ENCODE assay signal across 16 mouse cellular contexts in the genomic region with DNA sequence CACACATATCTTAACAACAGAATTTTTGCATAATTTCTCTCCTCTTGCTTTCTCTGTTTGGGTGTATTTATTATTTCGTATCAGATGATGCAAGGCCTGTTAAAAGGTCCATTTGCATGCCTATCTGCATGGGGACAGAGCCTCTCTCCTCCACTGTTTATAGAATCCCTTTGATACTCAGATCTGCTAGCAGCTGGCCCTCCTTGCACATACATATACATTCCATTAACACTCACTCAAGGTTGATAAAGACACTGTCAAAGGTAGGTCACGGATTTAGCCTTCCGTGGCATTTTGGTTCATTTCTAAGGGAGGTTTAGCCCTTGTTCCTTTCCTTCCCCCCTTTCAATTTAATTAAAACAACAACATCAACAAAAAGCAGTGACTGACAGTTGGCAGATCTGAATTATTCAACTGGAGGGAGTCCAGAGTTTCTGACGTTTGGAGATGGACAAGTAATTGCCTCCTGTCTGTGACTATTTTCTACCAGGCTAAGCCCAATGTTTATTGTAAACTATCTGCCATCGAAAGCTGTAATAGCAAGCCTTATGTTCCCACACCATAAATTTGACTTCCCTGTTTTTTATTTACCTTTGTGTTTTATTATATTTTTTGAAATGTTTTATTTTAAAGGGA. TPM values are rescaled to one million over a fixed set of nuclear protein-coding genes. Genes with fewer than 3 reads are reported as not detected.
DNase-seq lines count a peak whose midpoint lies in the region; ATAC-seq lines count a peak whose summit lies in the region.
"Had no signal": no experiment of that assay in that cellular context is flagged by ENCODE, and none has a peak within 500 bp of the region (broad histone marks: within the 10 kb centered on the region; RNA-seq: fewer than 3 reads in every experiment).

No protein-coding gene starts in this region.

- no peak overlapping the region for H3K4me3 ChIP-seq in forebrain, embryonic 12.5 days (replicated peaks)
- no peak overlapping the region for H3K4me3 ChIP-seq in forebrain, embryonic 11.5 days (ENCODE audit: low read depth, low read length)
- no peak overlapping the region for H3K4me3 ChIP-seq in heart, embryonic 16.5 days (ENCODE audit: low read length)
- H3K4me3 ChIP-seq in lung, embryonic 16.5 days (ENCODE audit: low read length): no peak overlapping the region
- H3K4me3 ChIP-seq in midbrain, embryonic 15.5 days: no peak overlapping the region
- H3K4me3 ChIP-seq: limb, embryonic 10.5 days; liver, embryonic 13.5 days had no signal

- H3K9ac ChIP-seq in forebrain, embryonic 12.5 days: no peak overlapping the region
- H3K9ac ChIP-seq in forebrain, embryonic 11.5 days (ENCODE audit: low read length): no peak overlapping the region
- no peak overlapping the region for H3K9ac ChIP-seq in heart, embryonic 16.5 days (ENCODE audit: low read length)
- H3K9ac ChIP-seq in lung, embryonic 16.5 days (ENCODE audit: low read length): no peak overlapping the region
- H3K9ac ChIP-seq in midbrain, embryonic 15.5 days: no peak overlapping the region
- H3K9ac ChIP-seq: liver, embryonic 13.5 days had no signal

- H3K27me3 ChIP-seq in forebrain, embryonic 12.5 days: 0 out of 2 replicates have a peak, but pooled peaks cover 4% of the 10 kb centered on the region
- H3K27me3 ChIP-seq in forebrain, embryonic 11.5 days (ENCODE audit: control insufficient read depth, insufficient read depth, low read length): no peaks in the 10 kb centered on the region
- no peaks in the 10 kb centered on the region for H3K27me3 ChIP-seq in heart, embryonic 16.5 days (ENCODE audit: control insufficient read depth, insufficient read depth, low read length)
- no peaks in the 10 kb centered on the region for H3K27me3 ChIP-seq in lung, embryonic 16.5 days (ENCODE audit: control insufficient read depth, insufficient read depth, low read depth, low read length)
- no peaks in the 10 kb centered on the region for H3K27me3 ChIP-seq in midbrain, embryonic 15.5 days (replicated peaks)
- H3K27me3 ChIP-seq: liver, embryonic 13.5 days; Patski had no signal

- no peak for DNase-seq in forebrain, embryonic 11.5 days (ENCODE audit: low spot score)
- no peak for DNase-seq in heart, postnatal 4 days
- no peak for DNase-seq in lung, postnatal 10 days
- no peak for DNase-seq in cerebellum, adult 9-10 months
- DNase-seq: cerebellum, adult 8-10 months; liver, embryonic 13.5 days; thymus, adult 18-20 months had no signal

- H3K9me3 ChIP-seq in forebrain, embryonic 12.5 days: no peaks in the 10 kb centered on the region
- no peaks in the 10 kb centered on the region for H3K9me3 ChIP-seq in forebrain, embryonic 11.5 days (ENCODE audit: control insufficient read depth, low read length)
- H3K9me3 ChIP-seq in heart, embryonic 16.5 days (replicated peaks; ENCODE audit: control insufficient read depth, low read length): no peaks in the 10 kb centered on the region
- no peaks in the 10 kb centered on the region for H3K9me3 ChIP-seq in lung, embryonic 16.5 days (ENCODE audit: control insufficient read depth, low read length)
- no peaks in the 10 kb centered on the region for H3K9me3 ChIP-seq in midbrain, embryonic 15.5 days
- H3K9me3 ChIP-seq: limb, embryonic 10.5 days; liver, embryonic 13.5 days had no signal

- H3K36me3 ChIP-seq in forebrain, embryonic 12.5 days (replicated peaks): no peaks in the 10 kb centered on the region
- H3K36me3 ChIP-seq in forebrain, embryonic 11.5 days (ENCODE audit: control insufficient read depth, insufficient read depth, low read length): no peaks in the 10 kb centered on the region
- no peaks in the 10 kb centered on the region for H3K36me3 ChIP-seq in heart, embryonic 16.5 days (ENCODE audit: control insufficient read depth, insufficient read depth)
- H3K36me3 ChIP-seq in lung, embryonic 16.5 days (ENCODE audit: control insufficient read depth, insufficient read depth, low read length): no peaks in the 10 kb centered on the region
- no peaks in the 10 kb centered on the region for H3K36me3 ChIP-seq in midbrain, embryonic 15.5 days (replicated peaks)
- H3K36me3 ChIP-seq: limb, embryonic 10.5 days; liver, embryonic 13.5 days had no signal

- WGBS in forebrain, embryonic 12.5 days: 35% methylated on average over 5 of the region's 5 CpGs
- 46% methylated on average over 5 of the region's 5 CpGs for WGBS in forebrain, embryonic 11.5 days
- WGBS in heart, embryonic 16.5 days: 31% methylated on average over 5 of the region's 5 CpGs
- 24% methylated on average over 5 of the region's 5 CpGs for WGBS in lung, embryonic 16.5 days
- WGBS in midbrain, embryonic 15.5 days: 19% methylated on average over 5 of the region's 5 CpGs

- H3K4me1 ChIP-seq in forebrain, embryonic 12.5 days: peaks cover 27% of the 10 kb centered on the region
- H3K4me1 ChIP-seq in forebrain, embryonic 11.5 days (replicated peaks; ENCODE audit: control insufficient read depth, insufficient read depth, low read length): no peaks in the 10 kb centered on the region; the same call in 1 of the 2 replicates
- peaks cover 26% of the 10 kb centered on the region for H3K4me1 ChIP-seq in heart, embryonic 16.5 days (ENCODE audit: control insufficient read depth, insufficient read depth, low read length)
- H3K4me1 ChIP-seq in lung, embryonic 16.5 days (replicated peaks; ENCODE audit: control insufficient read depth, insufficient read depth, low read length): peaks cover 15% of the 10 kb centered on the region
- peaks cover 20% of the 10 kb centered on the region for H3K4me1 ChIP-seq in midbrain, embryonic 15.5 days

- no peak overlapping the region for H3K4me2 ChIP-seq in forebrain, embryonic 12.5 days
- no peak overlapping the region for H3K4me2 ChIP-seq in forebrain, embryonic 11.5 days (ENCODE audit: low read depth, low read length, severe bottlenecking)
- H3K4me2 ChIP-seq in heart, embryonic 16.5 days (ENCODE audit: low read depth, low read length): peak overlapping the region; percentile 11; the same call in 1 of the 2 replicates
- H3K4me2 ChIP-seq in lung, embryonic 16.5 days (ENCODE audit: low read depth, low read length): no peak overlapping the region
- no peak overlapping the region for H3K4me2 ChIP-seq in midbrain, embryonic 15.5 days
- H3K4me2 ChIP-seq: liver, embryonic 13.5 days had no signal

- ATAC-seq in forebrain, embryonic 12.5 days (ENCODE audit: low FRiP score): peak; percentile 70
- ATAC-seq in forebrain, embryonic 11.5 days (replicated peaks; ENCODE audit: low FRiP score): no peak
- ATAC-seq in heart, embryonic 16.5 days (replicated peaks; ENCODE audit: extremely low read depth, insufficient read depth, low FRiP score): no peak
- peak; percentile 49; the same call in 1 of the 2 replicates for ATAC-seq in lung, embryonic 16.5 days (ENCODE audit: low read depth)
- no peak for ATAC-seq in midbrain, embryonic 15.5 days (replicated peaks)
- ATAC-seq: Patski had no signal

- H3K27ac ChIP-seq in forebrain, embryonic 12.5 days: no peak overlapping the region
- no peak overlapping the region for H3K27ac ChIP-seq in forebrain, embryonic 11.5 days (ENCODE audit: low read depth, low read length)
- H3K27ac ChIP-seq in heart, embryonic 16.5 days (ENCODE audit: low read length): peak overlapping the region; percentile 41
- no peak overlapping the region for H3K27ac ChIP-seq in lung, embryonic 16.5 days (ENCODE audit: low read length)
- H3K27ac ChIP-seq in midbrain, embryonic 15.5 days: peak overlapping the region; percentile 67
- H3K27ac ChIP-seq: limb, embryonic 10.5 days; liver, embryonic 13.5 days had no signal

RNA-seq across cellular contexts. Expression of a gene that starts 17.3 kb away (rescaled TPM):
- 0.19 TPM in 1 of 2 replicates, not detected in the other for polyA plus RNA-seq in forebrain, embryonic 12.5 days (2016; fragmentation: Nextera tagmentation; extraction: Ambion mirVana)
- polyA plus RNA-seq in forebrain, embryonic 11.5 days (2014; fragmentation: Nextera tagmentation; extraction: Ambion mirVana): 0.55 TPM in 1 of 2 replicates, not detected in the other
- polyA plus RNA-seq in heart, embryonic 16.5 days (2015; fragmentation: Nextera tagmentation; extraction: Ambion mirVana): 0.18 and 0.32 TPM in 2 replicates
- under 1 TPM in 1 of 2 experiments, not detected in 1; 0.09 TPM for total RNA-seq in heart, postnatal 4 days (2021)
- 0.38 TPM in 1 of 2 replicates, not detected in the other for polyA plus RNA-seq in lung, embryonic 16.5 days (2015; fragmentation: Nextera tagmentation; extraction: Ambion mirVana)
- polyA plus RNA-seq in midbrain, embryonic 15.5 days (2015; fragmentation: Nextera tagmentation; extraction: Ambion mirVana): 0.34 and 0.58 TPM in 2 replicates
- total RNA-seq: gastrocnemius, adult 8-10 months had no signal
- polyA plus RNA-seq: intestine, embryonic 14.5 days; limb, embryonic 10.5 days; liver, embryonic 13.5 days; macrophage had no signal

Comparison
In these comparisons a context has a peak if more than half of its experiments do, and no peak if none do; other contexts are left out.
1. ATAC-seq: peak in forebrain, embryonic 12.5 days (single experiment) and lung, embryonic 16.5 days (single experiment); none in forebrain, embryonic 11.5 days (single experiment), heart, embryonic 16.5 days (single experiment) and midbrain, embryonic 15.5 days (single experiment).
2. H3K27ac ChIP-seq: peak in heart, embryonic 16.5 days (single experiment) and midbrain, embryonic 15.5 days (single experiment); none in forebrain, embryonic 12.5 days (single experiment), forebrain, embryonic 11.5 days (single experiment) and lung, embryonic 16.5 days (single experiment).